Comparison of ENCODE assay signal across 22 mouse cellular contexts in the genomic region with DNA sequence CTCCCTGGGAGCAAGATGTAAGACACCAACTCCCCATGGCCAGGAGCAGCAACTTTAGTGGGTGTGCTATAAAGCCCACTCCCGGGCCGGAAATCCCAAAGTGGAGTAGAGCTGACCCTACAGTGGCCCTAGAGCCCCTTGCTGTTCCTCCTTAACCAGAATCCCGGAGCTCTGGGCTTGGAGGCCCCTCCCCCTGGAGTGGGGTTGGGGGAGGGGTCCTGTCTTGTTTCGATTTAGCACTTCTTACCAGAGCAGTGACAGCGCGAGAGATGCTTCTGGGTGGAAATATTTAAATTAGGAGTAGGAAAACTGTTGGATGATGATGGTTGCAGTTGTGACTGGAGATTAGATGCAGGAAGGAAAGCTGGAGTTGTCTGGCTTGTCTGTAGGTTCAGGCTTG. TPM values are rescaled to one million over a fixed set of nuclear protein-coding genes. Genes with fewer than 3 reads are reported as not detected.
DNase-seq lines count a peak whose midpoint lies in the region; ATAC-seq lines count a peak whose summit lies in the region.
"Had no signal": no experiment of that assay in that cellular context is flagged by ENCODE, and none has a peak within 500 bp of the region (broad histone marks: within the 10 kb centered on the region; RNA-seq: fewer than 3 reads in every experiment).

No protein-coding gene starts in this region.

- H3K4me2 ChIP-seq in hindbrain, embryonic 12.5 days (replicated peaks) = no peak overlapping the region
- H3K4me2 ChIP-seq in midbrain, embryonic 14.5 days (ENCODE audit: low read length) = no peak overlapping the region
- H3K4me2 ChIP-seq in midbrain, embryonic 15.5 days = no peak overlapping the region
- H3K4me2 ChIP-seq in forebrain, embryonic 14.5 days (ENCODE audit: low read length) = no peak overlapping the region
- no peak overlapping the region for H3K4me2 ChIP-seq in limb, embryonic 15.5 days
- H3K4me2 ChIP-seq: embryonic facial prominence, embryonic 15.5 days; hindbrain, embryonic 15.5 days had no signal

- H3K4me1 ChIP-seq in hindbrain, embryonic 10.5 days (replicated peaks) = peaks cover 36% of the 10 kb centered on the region
- peaks cover 12% of the 10 kb centered on the region for H3K4me1 ChIP-seq in hindbrain, embryonic 12.5 days
- H3K4me1 ChIP-seq in midbrain, embryonic 14.5 days (ENCODE audit: control insufficient read depth, insufficient read depth, low read length) = peaks cover 5% of the 10 kb centered on the region; the same call in 1 of the 2 replicates
- peaks cover 20% of the 10 kb centered on the region for H3K4me1 ChIP-seq in midbrain, embryonic 15.5 days
- peaks cover 3% of the 10 kb centered on the region for H3K4me1 ChIP-seq in forebrain, embryonic 14.5 days (ENCODE audit: control insufficient read depth, insufficient read depth, low read length)
- H3K4me1 ChIP-seq in limb, embryonic 15.5 days = peaks cover 22% of the 10 kb centered on the region

- DNase-seq in hindbrain, embryonic 10.5 days (ENCODE audit: low spot score) = peak; percentile 33
- peak; percentile 43 for DNase-seq in midbrain, embryonic 14.5 days
- DNase-seq in forebrain, embryonic 14.5 days (ENCODE audit: low spot score) = peak; percentile 41
- DNase-seq in heart, adult 8-10 months (ENCODE audit: low spot score) = no peak
- DNase-seq: adrenal gland, postnatal 25 days; cerebellum, adult 2 months; kidney, postnatal 4 days; liver, postnatal 0 days; right cerebral cortex, postnatal 4 days; thymus, adult 2 months had no signal

- WGBS in hindbrain, embryonic 10.5 days = 41% methylated on average over 6 of the region's 6 CpGs
- WGBS in hindbrain, embryonic 12.5 days = 40% methylated on average over 6 of the region's 6 CpGs
- 36% methylated on average over 6 of the region's 6 CpGs for WGBS in midbrain, embryonic 14.5 days
- 35% methylated on average over 6 of the region's 6 CpGs for WGBS in midbrain, embryonic 15.5 days
- WGBS in forebrain, embryonic 14.5 days = 36% methylated on average over 6 of the region's 6 CpGs
- 40% methylated on average over 6 of the region's 6 CpGs for WGBS in limb, embryonic 15.5 days

- H3K27me3 ChIP-seq in hindbrain, embryonic 10.5 days (ENCODE audit: insufficient read depth, poor library complexity, severe bottlenecking) = no peaks in the 10 kb centered on the region
- H3K27me3 ChIP-seq in hindbrain, embryonic 12.5 days = no peaks in the 10 kb centered on the region
- no peaks in the 10 kb centered on the region for H3K27me3 ChIP-seq in midbrain, embryonic 14.5 days (ENCODE audit: control insufficient read depth, insufficient read depth, low read length)
- H3K27me3 ChIP-seq in midbrain, embryonic 15.5 days (replicated peaks) = no peaks in the 10 kb centered on the region
- no peaks in the 10 kb centered on the region for H3K27me3 ChIP-seq in forebrain, embryonic 14.5 days (replicated peaks; ENCODE audit: control insufficient read depth, insufficient read depth, low read length)
- no peaks in the 10 kb centered on the region for H3K27me3 ChIP-seq in limb, embryonic 15.5 days
- H3K27me3 ChIP-seq: embryonic facial prominence, embryonic 15.5 days; hindbrain, embryonic 15.5 days had no signal

- no peak overlapping the region for H3K9ac ChIP-seq in hindbrain, embryonic 12.5 days
- no peak overlapping the region for H3K9ac ChIP-seq in midbrain, embryonic 14.5 days (replicated peaks; ENCODE audit: low read length)
- H3K9ac ChIP-seq in midbrain, embryonic 15.5 days = no peak overlapping the region
- H3K9ac ChIP-seq in forebrain, embryonic 14.5 days (ENCODE audit: low read length) = no peak overlapping the region
- no peak overlapping the region for H3K9ac ChIP-seq in limb, embryonic 15.5 days
- H3K9ac ChIP-seq: embryonic facial prominence, embryonic 15.5 days; hindbrain, embryonic 15.5 days; liver, postnatal 0 days had no signal

- peak overlapping the region; percentile 46; the same call in 1 of the 2 replicates for H3K27ac ChIP-seq in hindbrain, embryonic 10.5 days
- H3K27ac ChIP-seq in hindbrain, embryonic 12.5 days = no peak overlapping the region
- H3K27ac ChIP-seq in midbrain, embryonic 14.5 days (replicated peaks; ENCODE audit: low read depth, low read length) = no peak overlapping the region; the same call in 1 of the 2 replicates
- H3K27ac ChIP-seq in midbrain, embryonic 15.5 days = no peak overlapping the region
- H3K27ac ChIP-seq in forebrain, embryonic 14.5 days (ENCODE audit: low read depth, low read length) = no peak overlapping the region
- H3K27ac ChIP-seq in limb, embryonic 15.5 days = 0 out of 2 replicates have a peak overlapping the region, but pooled peaks have one; percentile 22
- H3K27ac ChIP-seq: embryonic facial prominence, embryonic 15.5 days; heart, embryonic 10.5 days; hindbrain, embryonic 15.5 days had no signal

- no peak for ATAC-seq in hindbrain, embryonic 12.5 days (ENCODE audit: low FRiP score)
- ATAC-seq in midbrain, embryonic 14.5 days (ENCODE audit: low FRiP score, low TSS enrichment) = no peak
- no peak for ATAC-seq in midbrain, embryonic 15.5 days (replicated peaks)
- peak; percentile 31; the same call in 1 of the 2 replicates for ATAC-seq in forebrain, embryonic 14.5 days
- no peak for ATAC-seq in limb, embryonic 15.5 days (ENCODE audit: insufficient number of reproducible peaks, low FRiP score, low TSS enrichment, low read depth)
- ATAC-seq in megakaryocyte, adult 5-6 weeks (ENCODE audit: poor library complexity, severe bottlenecking) = no peak
- ATAC-seq: intestine, embryonic 16.5 days; liver, postnatal 0 days had no signal

- H3K4me3 ChIP-seq in hindbrain, embryonic 10.5 days = no peak overlapping the region
- H3K4me3 ChIP-seq in hindbrain, embryonic 12.5 days = no peak overlapping the region
- no peak overlapping the region for H3K4me3 ChIP-seq in midbrain, embryonic 14.5 days (replicated peaks; ENCODE audit: low read depth, low read length)
- H3K4me3 ChIP-seq in midbrain, embryonic 15.5 days = no peak overlapping the region
- H3K4me3 ChIP-seq in forebrain, embryonic 14.5 days (ENCODE audit: low read depth, low read length) = no peak overlapping the region
- H3K4me3 ChIP-seq in limb, embryonic 15.5 days = no peak overlapping the region
- H3K4me3 ChIP-seq: embryonic facial prominence, embryonic 15.5 days; heart, embryonic 10.5 days; hindbrain, embryonic 15.5 days had no signal

- H3K9me3 ChIP-seq in hindbrain, embryonic 10.5 days = no peaks in the 10 kb centered on the region
- H3K9me3 ChIP-seq in hindbrain, embryonic 12.5 days (replicated peaks) = no peaks in the 10 kb centered on the region
- H3K9me3 ChIP-seq in midbrain, embryonic 14.5 days (ENCODE audit: control insufficient read depth, low read length) = no peaks in the 10 kb centered on the region
- no peaks in the 10 kb centered on the region for H3K9me3 ChIP-seq in midbrain, embryonic 15.5 days
- H3K9me3 ChIP-seq in forebrain, embryonic 14.5 days (replicated peaks; ENCODE audit: control insufficient read depth, low read length) = no peaks in the 10 kb centered on the region
- no peaks in the 10 kb centered on the region for H3K9me3 ChIP-seq in limb, embryonic 15.5 days
- H3K9me3 ChIP-seq: embryonic facial prominence, embryonic 15.5 days; heart, embryonic 10.5 days; hindbrain, embryonic 15.5 days had no signal

- peaks cover 77% of the 10 kb centered on the region for H3K36me3 ChIP-seq in hindbrain, embryonic 10.5 days
- H3K36me3 ChIP-seq in hindbrain, embryonic 12.5 days = peaks cover 54% of the 10 kb centered on the region
- H3K36me3 ChIP-seq in midbrain, embryonic 14.5 days (ENCODE audit: control insufficient read depth, insufficient read depth, low read length) = peaks cover 42% of the 10 kb centered on the region
- peaks cover 7% of the 10 kb centered on the region; the same call in 1 of the 2 replicates for H3K36me3 ChIP-seq in midbrain, embryonic 15.5 days (replicated peaks)
- H3K36me3 ChIP-seq in forebrain, embryonic 14.5 days (ENCODE audit: control insufficient read depth, insufficient read depth, low read length) = peaks cover 46% of the 10 kb centered on the region
- peaks cover 63% of the 10 kb centered on the region for H3K36me3 ChIP-seq in limb, embryonic 15.5 days

RNA-seq across cellular contexts. Expression of a gene that starts 35.5 kb away (rescaled TPM):
- polyA plus RNA-seq in hindbrain, embryonic 10.5 days (2016; fragmentation: Nextera tagmentation; extraction: Ambion mirVana) = not detected in 2 replicates
- polyA plus RNA-seq in hindbrain, embryonic 12.5 days (2016; fragmentation: Nextera tagmentation; extraction: Ambion mirVana) = not detected in 2 replicates
- not detected in 2 replicates for polyA plus RNA-seq in midbrain, embryonic 14.5 days (2014; fragmentation: Nextera tagmentation; extraction: Ambion mirVana)
- polyA plus RNA-seq in midbrain, embryonic 15.5 days (2015; fragmentation: Nextera tagmentation; extraction: Ambion mirVana) = not detected in 2 replicates
- not detected in 2 replicates for polyA plus RNA-seq in forebrain, embryonic 14.5 days (2014; fragmentation: Nextera tagmentation; extraction: Ambion mirVana)
- 0.23 TPM in 1 of 2 replicates, not detected in the other for polyA plus RNA-seq in limb, embryonic 15.5 days (2015; fragmentation: Nextera tagmentation; extraction: Ambion mirVana)
- under 1 TPM in 1 of 4 experiments, not detected in 3; 0.41 TPM for total RNA-seq in heart, adult 8-10 months (2022)
- total RNA-seq in megakaryocyte, adult 5-6 weeks (2015) = not detected in 2 replicates
- total RNA-seq in megakaryocyte, adult 5-6 weeks (2017) = not detected in 2 replicates
- total RNA-seq: adrenal gland, postnatal 25 days; MEL; neutrophil, adult 5-6 weeks had no signal
- polyA plus RNA-seq: embryonic facial prominence, embryonic 15.5 days; heart, embryonic 10.5 days; hindbrain, embryonic 15.5 days; intestine, embryonic 16.5 days; kidney, embryonic 14.5 days; liver, postnatal 0 days; stomach, embryonic 16.5 days had no signal

RNA-seq across cellular contexts. Expression of a gene that starts 45.1 kb away (rescaled TPM):
- polyA plus RNA-seq in hindbrain, embryonic 10.5 days (2016; fragmentation: Nextera tagmentation; extraction: Ambion mirVana) = 0.80 and 1.2 TPM in 2 replicates
- polyA plus RNA-seq in hindbrain, embryonic 12.5 days (2016; fragmentation: Nextera tagmentation; extraction: Ambion mirVana) = 0.34 and 0.42 TPM in 2 replicates
- polyA plus RNA-seq in midbrain, embryonic 14.5 days (2014; fragmentation: Nextera tagmentation; extraction: Ambion mirVana) = 0.08 TPM in 1 of 2 replicates, not detected in the other
- 0.15 TPM in 1 of 2 replicates, not detected in the other for polyA plus RNA-seq in midbrain, embryonic 15.5 days (2015; fragmentation: Nextera tagmentation; extraction: Ambion mirVana)
- 0.10 and 0.11 TPM in 2 replicates for polyA plus RNA-seq in forebrain, embryonic 14.5 days (2014; fragmentation: Nextera tagmentation; extraction: Ambion mirVana)
- polyA plus RNA-seq in limb, embryonic 15.5 days (2015; fragmentation: Nextera tagmentation; extraction: Ambion mirVana) = 0.96 and 1.9 TPM in 2 replicates
- under 1 TPM in 3 of 4 experiments, not detected in 1; 0.09 to 0.22 (median 0.14) TPM for total RNA-seq in heart, adult 8-10 months (2022)
- 0.18 and 0.98 TPM in 2 replicates for total RNA-seq in megakaryocyte, adult 5-6 weeks (2015)
- total RNA-seq in megakaryocyte, adult 5-6 weeks (2017) = 0.04 and 0.61 TPM in 2 replicates
- total RNA-seq: adrenal gland, postnatal 25 days; MEL had no signal

Comparison
In these comparisons a context has a peak if more than half of its experiments do, and no peak if none do; other contexts are left out.
1. H3K27ac ChIP-seq: peak in hindbrain, embryonic 10.5 days (single experiment) and limb, embryonic 15.5 days (single experiment); none in hindbrain, embryonic 12.5 days (single experiment), midbrain, embryonic 14.5 days (single experiment), midbrain, embryonic 15.5 days (single experiment) and forebrain, embryonic 14.5 days (single experiment).